Mouse (Mus musculus) cerebral cortex, adult 2 months (tissue): ENCODE measurements around the gene Gm10251.

Experiments used
- WGBS: fragments of 180-500 bp; shearing (Covaris S2); methylation state at CpG from one replicate; pipeline ENCODE4 v1.1.7; 2018; 5-methylcytosine and 5-hydroxymethylcytosine counted together

The Gm10251 gene

GRCm38 (mm10) chr14:6684070-6684469, at the start of gene Gm10251:
Gene Gm10251 (minus strand): TSS chr14:6684170.
- WGBS, result no CpG with 5 or more reads among the region's 1 CpGs

GRCm38 (mm10) chr14:6720151-6720550, 36.2 kb upstream of the Gm10251 start, which contains the start of gene Gm8050:
Gene Gm8050 (minus strand): TSS chr14:6720251.
- WGBS, result 83% methylated on average over 1 of the region's 2 CpGs

GRCm38 (mm10) chr14:6622318-6622717, 61.7 kb downstream of the Gm10251 start, which contains the start of gene Gm3460:
Gene Gm3460 (minus strand): TSS chr14:6622418.
- whole genome bisulfite sequencing, result 75% methylated on average over 1 of the region's 2 CpGs

DNA sequence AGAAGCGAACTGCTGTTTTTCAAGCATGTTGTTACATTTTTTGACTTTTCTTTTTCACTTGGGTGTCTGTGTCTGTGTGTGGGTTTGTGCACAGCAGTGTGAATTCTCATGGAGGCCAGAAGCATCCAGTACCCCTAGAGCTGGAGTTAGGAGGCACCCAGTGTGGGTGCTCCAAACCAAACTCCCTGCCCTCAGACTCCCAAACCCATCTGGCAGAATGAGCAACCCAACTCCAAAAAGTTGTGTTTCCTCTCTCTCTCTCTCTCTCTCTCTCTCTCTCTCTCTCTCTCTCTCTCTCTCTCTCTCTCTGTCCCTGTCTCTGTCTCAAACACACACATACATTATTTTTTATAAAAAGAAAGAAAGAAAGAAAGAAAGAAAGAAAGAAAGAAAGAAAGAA, 77.5 kb downstream of the Gm10251 start:
- no CpG with 5 or more reads among the region's 1 CpGs for WGBS

- WGBS, result 3% methylated on average over 19 of the region's 20 CpGs
Observed at GRCm38 (mm10) chr14:6605004-6605403, 79.0 kb downstream of the Gm10251 start.

DNA sequence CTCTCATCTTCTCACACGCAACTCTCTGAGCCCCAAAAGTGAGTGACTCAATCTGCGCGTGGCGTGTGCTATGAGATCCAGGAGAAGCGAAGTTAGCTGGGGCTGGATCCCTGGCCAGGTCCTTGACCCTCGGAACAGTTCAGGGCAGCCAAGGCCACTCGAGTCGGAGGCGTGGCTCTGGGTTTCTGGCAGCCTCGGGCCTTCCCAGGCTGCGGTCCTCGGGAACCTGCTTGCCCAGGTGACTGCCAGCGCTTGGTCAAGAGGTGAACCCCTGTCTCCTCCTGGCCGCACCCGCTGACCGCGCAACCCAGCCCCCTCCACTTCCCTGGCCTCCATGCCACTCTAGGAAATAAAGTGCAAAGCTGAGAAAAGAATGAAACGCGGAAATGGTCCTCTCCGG, 79.4 kb downstream of the Gm10251 start:
- WGBS, result 3% methylated on average over 18 of the region's 20 CpGs

DNA sequence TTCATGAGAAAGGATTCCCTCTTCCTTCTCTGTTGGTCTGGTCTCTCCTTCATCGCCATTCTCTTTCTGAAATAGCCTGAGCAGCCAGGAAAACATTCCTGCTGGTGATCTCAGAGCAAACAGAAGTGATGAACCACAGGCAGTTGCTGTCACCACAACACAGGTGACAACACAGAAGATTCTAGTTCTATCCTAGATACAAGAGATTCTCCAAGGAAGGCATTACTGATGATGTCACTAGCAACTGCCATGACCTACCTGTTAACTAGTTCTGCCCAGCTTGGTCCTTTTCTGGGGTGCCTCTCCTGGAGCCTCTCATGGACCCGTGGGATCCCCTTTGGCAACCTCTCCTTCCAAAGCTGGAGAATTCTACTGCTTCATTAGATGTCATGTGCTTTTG, 93.5 kb downstream of the Gm10251 start, which contains the start of gene Gm3629:
Gm3629 (minus strand) TSS at position 101 of the 400 bp plus-strand sequence.
- WGBS, result 44% methylated on average over 1 of the region's 2 CpGs
